ENCODE assay signal across 8 mouse cellular contexts in the genomic region with DNA sequence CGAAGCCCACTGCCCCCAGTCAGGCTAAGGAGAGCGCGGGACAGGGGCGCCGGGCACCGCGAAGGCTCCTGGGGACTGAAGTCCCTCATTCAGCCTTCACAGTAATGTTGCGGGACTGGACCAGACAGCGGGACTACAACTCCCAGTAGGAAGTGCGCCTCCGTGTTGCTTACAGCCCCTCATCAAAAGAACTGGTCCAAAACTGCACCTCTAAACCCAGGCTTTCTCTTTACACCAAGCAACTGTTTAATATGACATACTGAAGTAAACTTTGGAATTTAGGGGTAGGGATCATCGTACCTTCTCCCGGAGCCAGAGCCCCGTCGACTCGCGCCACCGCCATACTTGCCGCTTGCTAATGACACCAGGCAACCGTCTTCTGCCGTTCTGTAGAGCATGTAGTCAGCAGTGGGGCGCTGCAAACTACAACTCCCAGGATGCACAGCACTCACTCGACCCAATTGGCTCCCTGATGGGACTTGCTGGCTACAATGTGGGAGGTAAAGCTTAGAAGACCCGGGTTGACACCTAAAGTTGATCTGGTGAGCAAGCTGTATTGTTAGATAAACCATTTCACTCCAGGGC. TPM values are rescaled to one million over a fixed set of nuclear protein-coding genes. Genes with fewer than 3 reads are reported as not detected.
DNase-seq lines count a peak whose midpoint lies in the region; ATAC-seq and TF ChIP-seq lines count a peak whose summit lies in the region.

TSS of gene Cep97 (minus strand) at position 403 of the 585 bp plus-strand sequence.

- H3K4me3 ChIP-seq in hindbrain, postnatal 0 days (ENCODE audit: low read length), result peak within 1 kb of the TSS; percentile 73
- peak within 1 kb of the TSS; percentile 62 for H3K4me3 ChIP-seq in left cerebral cortex, adult 2 months

- ATAC-seq in hindbrain, postnatal 0 days, result peak; percentile 99
- ATAC-seq in megakaryocyte, adult 5-6 weeks (ENCODE audit: poor library complexity, severe bottlenecking), result peak; percentile 95

- no peaks in the 10 kb centered on the region for H3K27me3 ChIP-seq in hindbrain, postnatal 0 days (ENCODE audit: insufficient read depth, low read length)

- H3K36me3 ChIP-seq in hindbrain, postnatal 0 days (ENCODE audit: insufficient read depth, low read length), result no peaks in the 10 kb centered on the region

- H3K9me3 ChIP-seq in hindbrain, postnatal 0 days (ENCODE audit: low read length), result no peaks in the 10 kb centered on the region

- intact Hi-C loops in left cerebral cortex, adult 2 months (cut with DNase I), result loop anchor here (1.0 to 2.0 kb wide), 2 partner anchors 32 to 39 kb away; partner anchors contain the start of genes Nxpe3 and Rpl24

- DNase-seq in WW6 (ENCODE audit: low read depth, low spot score), result peak; percentile 75
- peak; percentile 60 to 81 for DNase-seq in cerebellum, postnatal 4 days (ENCODE audit: low spot score in 2 of 2)
- peak; percentile 93 for DNase-seq in gastrocnemius, adult 18-20 months (ENCODE audit: low spot score)
- DNase-seq in hindbrain, postnatal 0 days (ENCODE audit: low spot score), result peak; percentile 95
- peak; percentile 89 to 90 for DNase-seq in left cerebral cortex, adult 2 months (ENCODE audit: extremely low spot score in 1 of 2, low spot score in 2 of 2)
- peak; percentile 93 to 99 for DNase-seq in right cerebral cortex, adult 2 months (ENCODE audit: low spot score in 2 of 2)
- DNase-seq in urinary bladder, postnatal 14 days (ENCODE audit: low spot score), result peak; percentile 88

- H3K4me2 ChIP-seq in hindbrain, postnatal 0 days (ENCODE audit: low read depth, low read length), result peak within 1 kb of the TSS; percentile 78

- H3K9ac ChIP-seq in hindbrain, postnatal 0 days (replicated peaks; ENCODE audit: low read length), result peak within 1 kb of the TSS; percentile 63

- H3K27ac ChIP-seq in hindbrain, postnatal 0 days, result peak within 1 kb of the TSS; percentile 51
- peak within 1 kb of the TSS; percentile 87 for H3K27ac ChIP-seq in left cerebral cortex, adult 2 months

- peak; percentile 23; the same call in 1 of the 2 replicates for TF ChIP-seq CTCF in hindbrain, postnatal 0 days (IDR thresholded peaks at IDR 0.05; ENCODE audit: low read depth)
- TF ChIP-seq CTCF in left cerebral cortex, adult 2 months (IDR thresholded peaks at IDR 0.05), result no peak

- H3K4me1 ChIP-seq in hindbrain, postnatal 0 days (ENCODE audit: insufficient read depth, low read length), result no peaks in the 10 kb centered on the region

- under 1% methylated on average over 24 of the region's 24 CpGs for WGBS in hindbrain, postnatal 0 days

RNA-seq across cellular contexts. Expression of gene Cep97, which starts in this region (rescaled TPM):
- 1 to 10 TPM; 5.9 to 6.4 TPM for total RNA-seq in gastrocnemius, adult 18-20 months (2021)
- 4.9 and 7.1 TPM in 2 replicates for total RNA-seq in hindbrain, postnatal 0 days (2014; rRNA removed)
- 5.8 and 7.0 TPM in 2 replicates for polyA plus RNA-seq in hindbrain, postnatal 0 days (2015; fragmentation: Nextera tagmentation; extraction: Ambion mirVana)
- total RNA-seq in left cerebral cortex, adult 2 months (2021), result 10 to 100 TPM; 12.6 to 13.1 TPM
- 3.4 and 5.4 TPM in 2 replicates for total RNA-seq in megakaryocyte, adult 5-6 weeks (2015)
- total RNA-seq in megakaryocyte, adult 5-6 weeks (2017), result 3.0 and 7.4 TPM in 2 replicates

Comparison
In these comparisons a context has a peak if more than half of its experiments do, and no peak if none do; other contexts are left out.
1. Peak in every context shown above with its lines: DNase-seq, ATAC-seq, H3K4me3 ChIP-seq and H3K27ac ChIP-seq.